Mouse (Mus musculus) megakaryocyte, embryonic 14.5 days (primary cell): Measurements from ENCODE around the gene Gm28539. TPM values are rescaled to one million over a fixed set of nuclear protein-coding genes. Genes with fewer than 3 reads are reported as not detected.
A peak's percentile ranks its signal among the peaks of the same experiment; 100 is the strongest.
"Not testable (repeated sequence)": the region's sequence is repeated elsewhere in the genome, so short reads cannot be mapped to it uniquely, and the experiment has no call there.

Source experiments
- H3K27me3 ChIP-seq: replicated peaks from 2 replicates; pipeline ENCODE3; 2012; ENCODE audit warnings: inconsistent platforms
- H3K36me3 ChIP-seq: replicated peaks from 2 replicates; pipeline ENCODE3; 2012; ENCODE audit warnings: low read length, inconsistent platforms, mixed read lengths
- H3K4me1 ChIP-seq: 2 replicates; pipeline ENCODE4 v1.6.1; 2012; ENCODE audit warnings: inconsistent platforms
- H3K4me3 ChIP-seq: replicated peaks from 2 replicates; pipeline ENCODE3; 2012; ENCODE audit warnings: moderate library complexity, mild to moderate bottlenecking, inconsistent platforms
- H3K9me3 ChIP-seq: 2 replicates; pipeline ENCODE4 v1.6.1; 2012; ENCODE audit warnings: inconsistent platforms
- FLI1 ChIP-seq: IDR thresholded peaks from 2 replicates; pipeline ENCODE4 v1.6.1; 2012; ENCODE audit warnings: low read length, inconsistent platforms, mixed read lengths
- GATA1 ChIP-seq: IDR thresholded peaks from 3 replicates; pipeline ENCODE4 v1.6.1; 2012; ENCODE audit warnings: mixed read lengths, low read length, inconsistent platforms, borderline replicate concordance
- polyA plus RNA-seq: library from polyadenylated mRNA; stranded (reverse); fragments of >175 nt; gene quantifications from 2 replicates; pipeline ENCODE4 v1.2.3, GENCODE M21; 2012; ENCODE audit warnings: low replicate concordance; ENCODE audit not compliant: insufficient read depth

Gm28539 gene
- polyA plus RNA-seq, 1 experiment: not detected

- H3K9me3 ChIP-seq: no peaks in the 10 kb centered on the region
- peak within 1 kb of the TSS; percentile 98 for H3K4me3 ChIP-seq
- peaks cover 44% of the 10 kb centered on the region for H3K4me1 ChIP-seq
- TF ChIP-seq GATA1: no peak
- TF ChIP-seq FLI1: peak; percentile 35; the same call in 1 of the 2 replicates
- no peaks in the 10 kb centered on the region for H3K27me3 ChIP-seq
- peaks cover 65% of the 10 kb centered on the region for H3K36me3 ChIP-seq
These were observed 24.7 kb upstream of the Gm28539 start, which contains the start of the genes Ufd1 and Cdc45 for GRCm38 (mm10) chr16:18811468-18812384. Ufd1 (plus strand) TSS chr16:18811779. Cdc45 (minus strand) TSS chr16:18811987.

- H3K4me1 ChIP-seq: peaks cover 44% of the 10 kb centered on the region
- H3K27me3 ChIP-seq: no peaks in the 10 kb centered on the region
- TF ChIP-seq GATA1: no peak
- H3K4me3 ChIP-seq: peak overlapping the region; percentile 98
- peaks cover 65% of the 10 kb centered on the region for H3K36me3 ChIP-seq
- H3K9me3 ChIP-seq: no peaks in the 10 kb centered on the region
These were observed 23.9 kb upstream of the Gm28539 start for GRCm38 (mm10) chr16:18812385-18812910.

DNA sequence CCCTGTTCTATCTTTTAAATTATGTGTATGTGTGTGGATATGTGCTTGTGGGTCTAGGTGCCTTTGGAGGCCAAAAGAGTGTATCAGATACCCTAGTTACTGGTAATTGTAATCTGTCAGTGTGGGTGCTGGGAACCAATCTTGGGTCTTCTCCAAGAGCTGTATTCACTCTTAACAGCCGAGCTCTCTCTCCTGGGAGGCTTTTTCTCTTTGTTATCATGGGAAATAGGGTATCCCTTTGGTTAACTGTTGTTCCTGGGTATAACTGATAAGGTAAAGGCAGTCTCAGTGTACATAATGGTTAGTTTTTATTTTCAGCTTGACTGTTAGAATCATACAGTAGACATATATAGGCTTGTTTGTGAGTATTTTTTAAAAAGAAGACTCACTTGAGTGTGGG is 14.0 kb upstream of the Gm28539 start:
- H3K4me1 ChIP-seq: peaks cover 42% of the 10 kb centered on the region
- no peaks in the 10 kb centered on the region for H3K27me3 ChIP-seq
- no peak for TF ChIP-seq FLI1
- TF ChIP-seq GATA1: no peak
- no peaks in the 10 kb centered on the region for H3K9me3 ChIP-seq
- no peak overlapping the region for H3K4me3 ChIP-seq
- peaks cover 100% of the 10 kb centered on the region for H3K36me3 ChIP-seq

GRCm38 (mm10) chr16:18822925-18823324 is 13.5 kb upstream of the Gm28539 start:
- Histone ChIP-seq H3K36me3 (peaks cover 100% of the 10 kb centered on the region), H3K9me3 (no peaks in the 10 kb centered on the region), H3K4me3 (no peak overlapping the region), H3K27me3 (no peaks in the 10 kb centered on the region), H3K4me1 (peaks cover 38% of the 10 kb centered on the region)
- TF ChIP-seq GATA1: no peak
- no peak for TF ChIP-seq FLI1

- no peaks in the 10 kb centered on the region for H3K27me3 ChIP-seq
- H3K4me3 ChIP-seq: no peak overlapping the region
- no peaks in the 10 kb centered on the region for H3K9me3 ChIP-seq
- TF ChIP-seq GATA1: no peak
- TF ChIP-seq FLI1: no peak
- H3K36me3 ChIP-seq: peaks cover 100% of the 10 kb centered on the region
- H3K4me1 ChIP-seq: 0 out of 2 replicates have a peak, but pooled peaks cover 3% of the 10 kb centered on the region
These were observed 7.8 kb upstream of the Gm28539 start for GRCm38 (mm10) chr16:18828630-18829029.

GRCm38 (mm10) chr16:18829102-18829501 is 7.3 kb upstream of the Gm28539 start:
- TF ChIP-seq GATA1 (no peak), FLI1 (no peak)
- no peak overlapping the region for H3K4me3 ChIP-seq
- H3K27me3 ChIP-seq: no peaks in the 10 kb centered on the region
- H3K4me1 ChIP-seq: 0 out of 2 replicates have a peak, but pooled peaks cover 3% of the 10 kb centered on the region
- no peaks in the 10 kb centered on the region for H3K9me3 ChIP-seq
- H3K36me3 ChIP-seq: peaks cover 100% of the 10 kb centered on the region

DNA sequence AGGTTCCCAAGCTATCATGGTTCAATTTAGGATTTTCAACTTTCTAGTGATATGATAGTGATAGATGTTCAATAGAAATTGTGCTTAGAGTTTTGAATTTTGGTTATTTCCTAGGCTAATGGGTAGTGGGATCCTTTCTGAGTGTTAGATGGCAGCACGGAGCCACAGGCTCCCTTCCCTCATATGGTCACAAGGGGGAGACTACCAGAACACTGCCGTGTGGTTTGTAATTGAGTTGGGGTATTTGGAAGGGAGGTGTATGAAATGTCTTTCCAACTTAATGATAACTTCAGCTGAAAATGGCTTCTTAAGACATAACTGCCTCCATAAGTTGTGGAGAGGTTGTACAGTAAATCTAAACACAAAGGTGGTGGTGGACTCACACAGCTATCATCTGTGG is 2.9 kb upstream of the Gm28539 start:
- no peak overlapping the region for H3K4me3 ChIP-seq
- peaks cover 78% of the 10 kb centered on the region for H3K36me3 ChIP-seq
- no peaks in the 10 kb centered on the region for H3K27me3 ChIP-seq
- no peak for TF ChIP-seq GATA1
- no peak for TF ChIP-seq FLI1
- H3K9me3 ChIP-seq: no peaks in the 10 kb centered on the region
- peaks cover 23% of the 10 kb centered on the region for H3K4me1 ChIP-seq

GRCm38 (mm10) chr16:18836073-18836467 is 314 bp upstream of the Gm28539 start:
- peak overlapping the region; percentile 99 for H3K4me3 ChIP-seq
- peaks cover 30% of the 10 kb centered on the region for H3K4me1 ChIP-seq
- peaks cover 68% of the 10 kb centered on the region for H3K36me3 ChIP-seq
- no peaks in the 10 kb centered on the region for H3K9me3 ChIP-seq
- no peak for TF ChIP-seq FLI1
- TF ChIP-seq GATA1: no peak
- H3K27me3 ChIP-seq: no peaks in the 10 kb centered on the region

- peaks cover 48% of the 10 kb centered on the region for H3K36me3 ChIP-seq
- no peaks in the 10 kb centered on the region for H3K9me3 ChIP-seq
- TF ChIP-seq GATA1 (no peak), FLI1 (no peak)
- peaks cover 30% of the 10 kb centered on the region for H3K4me1 ChIP-seq
- H3K27me3 ChIP-seq: no peaks in the 10 kb centered on the region
- no peak overlapping the region for H3K4me3 ChIP-seq
These were observed 2.0 kb downstream of the Gm28539 start for GRCm38 (mm10) chr16:18838346-18838745.

DNA sequence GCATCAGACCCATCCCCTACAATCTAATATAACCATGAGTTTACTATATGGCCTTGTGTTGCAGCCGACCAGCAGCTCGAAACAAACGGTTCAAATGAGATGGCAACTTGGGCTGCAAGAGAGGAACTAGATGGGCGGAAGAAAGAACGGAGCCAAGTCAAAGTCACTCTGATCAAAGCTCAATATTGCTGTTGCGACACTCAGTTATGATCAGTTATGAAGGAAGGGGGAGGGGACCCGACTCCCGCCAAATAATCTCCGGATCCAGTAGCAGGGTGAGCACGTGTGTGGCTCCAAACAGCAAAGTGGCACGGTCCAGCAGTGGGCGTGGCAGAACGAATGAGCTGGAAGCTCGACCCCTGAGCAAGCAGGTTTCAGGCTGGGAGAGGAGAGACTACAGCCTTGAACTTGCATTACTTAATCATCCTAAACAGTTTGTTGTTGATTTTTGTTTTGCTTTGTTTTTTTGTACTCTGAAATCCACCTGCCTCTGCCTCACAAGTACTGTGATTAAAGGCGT is 10.0 kb downstream of the Gm28539 start:
- peaks cover 12% of the 10 kb centered on the region; the same call in 1 of the 2 replicates for H3K9me3 ChIP-seq
- no peaks in the 10 kb centered on the region for H3K27me3 ChIP-seq
- H3K36me3 ChIP-seq: peaks cover 1% of the 10 kb centered on the region
- H3K4me3 ChIP-seq: no peak overlapping the region
- TF ChIP-seq GATA1 (no peak), FLI1 (no peak)
- H3K4me1 ChIP-seq: no peaks in the 10 kb centered on the region

- H3K4me1 ChIP-seq, H3K9me3 ChIP-seq, H3K4me3 ChIP-seq, H3K27me3 ChIP-seq, H3K36me3 ChIP-seq: not testable (repeated sequence)
These were observed 13.3 kb downstream of the Gm28539 start for GRCm38 (mm10) chr16:18849521-18850190.
